In the genomic region with DNA sequence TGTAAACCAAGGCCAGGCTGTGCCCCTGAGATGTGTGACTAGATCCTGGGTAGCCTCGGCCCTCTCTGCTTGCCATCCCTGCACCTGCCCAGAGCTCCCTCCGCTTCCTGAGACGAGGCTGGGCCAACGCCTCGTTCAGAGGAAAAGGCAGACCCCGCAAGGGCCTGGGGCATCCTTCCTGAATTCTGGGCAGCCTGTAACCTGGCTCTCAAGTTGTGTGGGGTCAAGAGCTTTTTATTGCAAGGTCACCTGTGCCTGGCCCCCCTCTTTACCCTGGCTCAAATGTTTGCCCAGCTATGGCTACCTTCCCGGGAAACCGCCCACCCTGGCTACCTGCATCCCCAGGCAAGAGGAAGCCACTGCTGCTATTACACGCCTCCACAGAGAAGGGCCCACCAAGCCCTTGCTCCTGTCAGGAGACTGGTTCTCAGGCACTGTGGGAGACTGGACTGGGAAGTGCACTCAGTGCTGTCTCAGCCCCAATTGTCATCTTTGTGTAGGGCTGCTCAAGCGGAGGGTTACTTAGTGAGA, we compare ENCODE assay signal across 8 mouse cellular contexts. TPM values are rescaled to one million over a fixed set of nuclear protein-coding genes. Genes with fewer than 3 reads are reported as not detected.
DNase-seq lines count a peak whose midpoint lies in the region; ATAC-seq and TF ChIP-seq lines count a peak whose summit lies in the region.

No protein-coding gene starts in this region.

- peak overlapping the region; percentile 28 for H3K27ac ChIP-seq in spleen, adult 2 months (ENCODE audit: insufficient read depth, low read length)
- H3K27ac ChIP-seq in hindbrain, embryonic 16.5 days (ENCODE audit: low read depth, low read length) = peak overlapping the region; percentile 85
- H3K27ac ChIP-seq in midbrain, embryonic 12.5 days (replicated peaks) = peak overlapping the region; percentile 85

- H3K4me2 ChIP-seq in hindbrain, embryonic 16.5 days (ENCODE audit: low read length) = peak overlapping the region; percentile 83
- H3K4me2 ChIP-seq in midbrain, embryonic 12.5 days (replicated peaks) = peak overlapping the region; percentile 88

- ATAC-seq in hindbrain, embryonic 16.5 days = peak; percentile 44
- peak; percentile 44 for ATAC-seq in midbrain, embryonic 12.5 days (ENCODE audit: low FRiP score, low read depth)
- no peak for ATAC-seq in activated CD4-positive, CD25-positive, alpha-beta regulatory T cell, adult 4 months

- TF ChIP-seq CTCF in spleen, adult 2 months (IDR thresholded peaks at IDR 0.05; ENCODE audit: extremely low read depth, insufficient read depth, insufficient read length, insufficient replicate concordance) = no peak

- H3K27me3 ChIP-seq in spleen, adult 2 months (ENCODE audit: control insufficient read depth, insufficient read depth, low read length) = no peaks in the 10 kb centered on the region
- no peaks in the 10 kb centered on the region for H3K27me3 ChIP-seq in hindbrain, embryonic 16.5 days (replicated peaks; ENCODE audit: control insufficient read depth, insufficient read depth, low read length)
- no peaks in the 10 kb centered on the region for H3K27me3 ChIP-seq in midbrain, embryonic 12.5 days

- H3K4me3 ChIP-seq in spleen, adult 2 months (ENCODE audit: extremely low read depth, insufficient read depth, insufficient read length) = peak overlapping the region; percentile 41; the same call in 1 of the 2 replicates
- peak overlapping the region; percentile 45 for H3K4me3 ChIP-seq in hindbrain, embryonic 16.5 days (ENCODE audit: low read length)
- H3K4me3 ChIP-seq in midbrain, embryonic 12.5 days = peak overlapping the region; percentile 54

- H3K9ac ChIP-seq in hindbrain, embryonic 16.5 days (ENCODE audit: low read depth, low read length) = peak overlapping the region; percentile 75
- H3K9ac ChIP-seq in midbrain, embryonic 12.5 days (replicated peaks) = peak overlapping the region; percentile 83

- H3K4me1 ChIP-seq in spleen, adult 2 months (ENCODE audit: control insufficient read depth, insufficient read depth, insufficient read length) = peaks cover 10% of the 10 kb centered on the region; the same call in 1 of the 2 replicates
- H3K4me1 ChIP-seq in hindbrain, embryonic 16.5 days (ENCODE audit: control insufficient read depth, insufficient read depth, low read depth, low read length) = peaks cover 21% of the 10 kb centered on the region
- H3K4me1 ChIP-seq in midbrain, embryonic 12.5 days = peaks cover 26% of the 10 kb centered on the region

- 37% methylated on average over 10 of the region's 10 CpGs for WGBS in spleen, adult 2 months
- 27% methylated on average over 9 of the region's 10 CpGs for WGBS in hindbrain, embryonic 16.5 days
- 25% methylated on average over 10 of the region's 10 CpGs for WGBS in midbrain, embryonic 12.5 days

- H3K9me3 ChIP-seq in hindbrain, embryonic 16.5 days (ENCODE audit: control insufficient read depth, low read length) = no peaks in the 10 kb centered on the region
- no peaks in the 10 kb centered on the region for H3K9me3 ChIP-seq in midbrain, embryonic 12.5 days

- H3K36me3 ChIP-seq in spleen, adult 2 months (ENCODE audit: control insufficient read depth, insufficient read depth, low read length) = no peaks in the 10 kb centered on the region
- no peaks in the 10 kb centered on the region for H3K36me3 ChIP-seq in hindbrain, embryonic 16.5 days (ENCODE audit: control insufficient read depth, insufficient read depth, low read length)
- H3K36me3 ChIP-seq in midbrain, embryonic 12.5 days = no peaks in the 10 kb centered on the region

- no peak for TF ChIP-seq POLR2A in spleen, adult 2 months (IDR thresholded peaks at IDR 0.05; ENCODE audit: low read depth, low read length)

- DNase-seq in adrenal gland, adult 2 months = peak; percentile 45
- no peak for DNase-seq in adrenal gland, postnatal 25 days
- peak in 1 of 2 experiments; percentile 18 for DNase-seq in spleen, adult 2 months (ENCODE audit: low read depth in 1 of 2, low spot score in 2 of 2)
- DNase-seq in spleen, postnatal 36 days (ENCODE audit: low spot score in 2 of 2) = no peak
- no peak for DNase-seq in B cell, adult 2 months

RNA-seq across cellular contexts. Expression of a gene that starts 1.9 kb away (rescaled TPM):
- 10 to 100 TPM; 19.3 to 24.2 TPM for total RNA-seq in adrenal gland, adult 2 months (2021)
- polyA plus RNA-seq in adrenal gland, adult 2 months (2012; rRNA removed) = 40.4 and 43.8 TPM in 2 replicates
- 14.5 and 21.9 TPM in 2 replicates for total RNA-seq in adrenal gland, postnatal 25 days (2021)
- 5.1 and 6.2 TPM in 2 replicates for polyA plus RNA-seq in spleen, adult 2 months (2012; rRNA removed)
- 14.6 and 15.7 TPM in 2 replicates for polyA plus RNA-seq in hindbrain, embryonic 16.5 days (2015; fragmentation: Nextera tagmentation; extraction: Ambion mirVana)
- polyA plus RNA-seq in midbrain, embryonic 12.5 days (2016; fragmentation: Nextera tagmentation; extraction: Ambion mirVana) = 5.3 and 5.9 TPM in 2 replicates
- 1 to 10 TPM; 1.4 to 2.8 TPM for polyA plus RNA-seq in activated CD4-positive, CD25-positive, alpha-beta regulatory T cell, adult 4 months (2017; shearing (Covaris generic))

RNA-seq across cellular contexts. Expression of a gene that starts 26.1 kb away (rescaled TPM):
- total RNA-seq in adrenal gland, adult 2 months (2021) = 1 to 10 TPM; 1.8 to 2.2 TPM
- polyA plus RNA-seq in adrenal gland, adult 2 months (2012; rRNA removed) = 0.59 and 0.71 TPM in 2 replicates
- total RNA-seq in adrenal gland, postnatal 25 days (2021) = 1.8 and 4.1 TPM in 2 replicates
- 1.9 and 2.9 TPM in 2 replicates for polyA plus RNA-seq in spleen, adult 2 months (2012; rRNA removed)
- 6.6 and 7.0 TPM in 2 replicates for polyA plus RNA-seq in hindbrain, embryonic 16.5 days (2015; fragmentation: Nextera tagmentation; extraction: Ambion mirVana)
- 3.0 and 3.2 TPM in 2 replicates for polyA plus RNA-seq in midbrain, embryonic 12.5 days (2016; fragmentation: Nextera tagmentation; extraction: Ambion mirVana)
- 1 to 10 TPM in 1 of 2 experiments, under 1 TPM in 1; 0.48 to 1.2 TPM for polyA plus RNA-seq in activated CD4-positive, CD25-positive, alpha-beta regulatory T cell, adult 4 months (2017; shearing (Covaris generic))

RNA-seq across cellular contexts. Expression of a gene that starts 32.5 kb away (rescaled TPM):
- total RNA-seq in adrenal gland, adult 2 months (2021) = not detected
- 0.10 TPM in 1 of 2 replicates, not detected in the other for polyA plus RNA-seq in adrenal gland, adult 2 months (2012; rRNA removed)
- not detected in 2 replicates for total RNA-seq in adrenal gland, postnatal 25 days (2021)
- polyA plus RNA-seq in spleen, adult 2 months (2012; rRNA removed) = not detected in 2 replicates
- polyA plus RNA-seq in hindbrain, embryonic 16.5 days (2015; fragmentation: Nextera tagmentation; extraction: Ambion mirVana) = 0.76 and 1.2 TPM in 2 replicates
- not detected in 2 replicates for polyA plus RNA-seq in midbrain, embryonic 12.5 days (2016; fragmentation: Nextera tagmentation; extraction: Ambion mirVana)
- polyA plus RNA-seq in activated CD4-positive, CD25-positive, alpha-beta regulatory T cell, adult 4 months (2017; shearing (Covaris generic)) = not detected

RNA-seq across cellular contexts. Expression of a gene that starts 37.8 kb away (rescaled TPM):
- 10 to 100 TPM; 21.7 to 25.0 TPM for total RNA-seq in adrenal gland, adult 2 months (2021)
- polyA plus RNA-seq in adrenal gland, adult 2 months (2012; rRNA removed) = 34.6 and 40.2 TPM in 2 replicates
- total RNA-seq in adrenal gland, postnatal 25 days (2021) = 26.1 and 31.6 TPM in 2 replicates
- polyA plus RNA-seq in spleen, adult 2 months (2012; rRNA removed) = 20.6 and 26.2 TPM in 2 replicates
- 50.0 and 52.4 TPM in 2 replicates for polyA plus RNA-seq in hindbrain, embryonic 16.5 days (2015; fragmentation: Nextera tagmentation; extraction: Ambion mirVana)
- polyA plus RNA-seq in midbrain, embryonic 12.5 days (2016; fragmentation: Nextera tagmentation; extraction: Ambion mirVana) = 36.8 and 37.5 TPM in 2 replicates
- polyA plus RNA-seq in activated CD4-positive, CD25-positive, alpha-beta regulatory T cell, adult 4 months (2017; shearing (Covaris generic)) = 10 to 100 TPM in 1 of 2 experiments, 1 to 10 TPM in 1; 8.8 to 11.5 TPM

Comparison
In these comparisons a context has a peak if more than half of its experiments do, and no peak if none do; other contexts are left out.
1. H3K27ac ChIP-seq: peak in every context shown above with its lines; median percentile 85 in hindbrain, embryonic 16.5 days; 85 in midbrain, embryonic 12.5 days; 28 in spleen, adult 2 months.